Comparison of ENCODE assay signal across 8 mouse cellular contexts in the genomic region with DNA sequence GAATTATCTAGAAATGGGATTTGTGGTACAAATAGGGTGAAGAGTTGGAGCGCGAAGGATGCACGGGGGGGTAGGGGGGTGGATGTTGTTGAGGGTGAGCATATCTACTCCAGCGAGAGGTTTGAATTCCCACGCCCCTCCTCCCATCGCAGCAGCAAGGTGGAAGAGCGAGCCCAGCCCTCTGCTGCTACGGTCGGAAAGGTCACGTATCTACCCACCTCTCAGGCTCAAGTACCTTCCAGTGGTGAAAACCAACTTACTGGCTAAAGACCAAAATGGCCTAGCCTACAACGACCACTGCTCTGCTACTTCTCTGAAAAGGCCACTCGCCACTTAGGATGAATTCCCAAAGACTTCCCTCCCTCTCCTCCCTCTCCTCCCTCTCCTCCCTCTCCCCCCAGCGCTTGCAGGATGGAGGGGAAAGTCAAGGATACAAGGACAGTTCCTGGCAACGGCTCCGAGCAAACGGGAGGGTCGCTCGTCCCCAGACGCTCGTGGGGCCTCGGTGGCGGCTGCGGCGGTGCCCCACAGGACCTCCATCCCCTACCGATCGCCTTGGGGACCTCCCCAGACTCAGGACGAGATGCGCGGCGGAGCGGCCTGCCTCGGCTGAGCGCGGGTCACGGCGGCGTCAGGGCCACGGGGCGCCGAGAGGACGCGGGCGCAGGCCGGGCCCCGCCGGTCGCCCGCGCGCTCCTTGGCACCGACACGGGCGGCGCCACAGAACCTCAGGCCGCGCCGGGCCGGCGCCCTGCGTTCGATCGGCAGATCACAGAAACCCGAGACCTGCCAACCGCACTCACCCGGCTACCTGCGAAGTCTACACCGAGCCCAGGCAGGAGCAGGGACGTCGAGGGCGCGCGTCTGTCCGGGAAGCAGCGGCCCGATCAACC. TPM values are rescaled to one million over a fixed set of nuclear protein-coding genes. Genes with fewer than 3 reads are reported as not detected.
DNase-seq lines count a peak whose midpoint lies in the region; ATAC-seq and TF ChIP-seq lines count a peak whose summit lies in the region.

No protein-coding gene starts in this region.

- TF ChIP-seq EP300 in ES-Bruce4 (IDR thresholded peaks at IDR 0.05; ENCODE audit: insufficient read depth, low read depth, low read length) = no peak
- TF ChIP-seq EP300 in lung, postnatal 0 days (IDR thresholded peaks at IDR 0.05) = no peak

- H3K9me3 ChIP-seq in kidney, embryonic 16.5 days (ENCODE audit: low read length) = no peaks in the 10 kb centered on the region
- no peaks in the 10 kb centered on the region for H3K9me3 ChIP-seq in ES-Bruce4 (replicated peaks; ENCODE audit: control insufficient read depth, insufficient read depth, low read length, poor library complexity, severe bottlenecking)
- no peaks in the 10 kb centered on the region for H3K9me3 ChIP-seq in hindbrain, embryonic 13.5 days
- no peaks in the 10 kb centered on the region for H3K9me3 ChIP-seq in lung, postnatal 0 days (ENCODE audit: low read length)

- H3K27me3 ChIP-seq in kidney, embryonic 16.5 days (ENCODE audit: insufficient read depth, low read length) = peaks cover 12% of the 10 kb centered on the region
- no peaks in the 10 kb centered on the region for H3K27me3 ChIP-seq in ES-Bruce4 (ENCODE audit: control insufficient read depth, insufficient read depth, low read length, poor library complexity, severe bottlenecking)
- H3K27me3 ChIP-seq in hindbrain, embryonic 13.5 days = peaks cover 14% of the 10 kb centered on the region
- H3K27me3 ChIP-seq in lung, postnatal 0 days (replicated peaks; ENCODE audit: insufficient read depth, low read length) = no peaks in the 10 kb centered on the region

- no peaks in the 10 kb centered on the region for H3K36me3 ChIP-seq in kidney, embryonic 16.5 days (ENCODE audit: insufficient read depth, low read length)
- H3K36me3 ChIP-seq in ES-Bruce4 (ENCODE audit: control insufficient read depth, insufficient read depth, low read length, poor library complexity, severe bottlenecking) = no peaks in the 10 kb centered on the region
- peaks cover 5% of the 10 kb centered on the region; the same call in 1 of the 2 replicates for H3K36me3 ChIP-seq in hindbrain, embryonic 13.5 days
- no peaks in the 10 kb centered on the region for H3K36me3 ChIP-seq in lung, postnatal 0 days (ENCODE audit: insufficient read depth, low read length)

- ATAC-seq in kidney, embryonic 16.5 days (ENCODE audit: low FRiP score, low TSS enrichment) = peak; percentile 59; the same call in 1 of the 2 replicates
- ATAC-seq in hindbrain, embryonic 13.5 days (ENCODE audit: low FRiP score) = no peak; the same call in 1 of the 2 replicates
- ATAC-seq in lung, postnatal 0 days = peak; percentile 43

- no peak for TF ChIP-seq POLR2A in ES-Bruce4 (IDR thresholded peaks at IDR 0.05; ENCODE audit: insufficient read depth, low read length)

- H3K4me1 ChIP-seq in kidney, embryonic 16.5 days (ENCODE audit: insufficient read depth, low read length) = peaks cover 30% of the 10 kb centered on the region
- H3K4me1 ChIP-seq in ES-Bruce4 (ENCODE audit: control insufficient read depth, insufficient read depth, low read length) = no peaks in the 10 kb centered on the region
- H3K4me1 ChIP-seq in hindbrain, embryonic 13.5 days (replicated peaks) = peaks cover 25% of the 10 kb centered on the region
- H3K4me1 ChIP-seq in lung, postnatal 0 days (ENCODE audit: insufficient read depth, low read depth, low read length) = 0 out of 2 replicates have a peak, but pooled peaks cover 8% of the 10 kb centered on the region

- under 1% methylated on average over 74 of the region's 75 CpGs for WGBS in kidney, embryonic 16.5 days
- under 1% methylated on average over 74 of the region's 75 CpGs for WGBS in hindbrain, embryonic 13.5 days
- 4% methylated on average over 46 of the region's 75 CpGs for WGBS in lung, postnatal 0 days

- H3K4me3 ChIP-seq in kidney, embryonic 16.5 days (ENCODE audit: low read length) = peak overlapping the region; percentile 85
- H3K4me3 ChIP-seq in ES-Bruce4 (ENCODE audit: low read depth, low read length) = peak overlapping the region; percentile 91
- peak overlapping the region; percentile 76 for H3K4me3 ChIP-seq in hindbrain, embryonic 13.5 days
- H3K4me3 ChIP-seq in lung, postnatal 0 days (ENCODE audit: low read depth, low read length) = peak overlapping the region; percentile 86

- peak overlapping the region; percentile 96 for H3K4me2 ChIP-seq in kidney, embryonic 16.5 days (replicated peaks; ENCODE audit: low read depth, low read length)
- peak overlapping the region; percentile 78 for H3K4me2 ChIP-seq in hindbrain, embryonic 13.5 days
- peak overlapping the region; percentile 92 for H3K4me2 ChIP-seq in lung, postnatal 0 days (replicated peaks; ENCODE audit: low read depth, low read length)

- no peak for DNase-seq in kidney, postnatal 10 days
- DNase-seq in embryo, embryonic 9.5 days (ENCODE audit: extremely low spot score) = peak; percentile 56
- DNase-seq in lung, postnatal 0 days (ENCODE audit: low spot score) = peak; percentile 62
- DNase-seq in spleen, postnatal 36 days (ENCODE audit: low spot score in 2 of 2) = peak; percentile 17 to 35
- no peak for DNase-seq in urinary bladder, adult 18-20 months (ENCODE audit: low spot score in 2 of 2)

- H3K9ac ChIP-seq in kidney, embryonic 16.5 days (replicated peaks; ENCODE audit: low read length) = peak overlapping the region; percentile 78
- peak overlapping the region; percentile 73 for H3K9ac ChIP-seq in ES-Bruce4 (ENCODE audit: low read depth, poor library complexity, severe bottlenecking)
- peak overlapping the region; percentile 92 for H3K9ac ChIP-seq in hindbrain, embryonic 13.5 days
- peak overlapping the region; percentile 68 for H3K9ac ChIP-seq in lung, postnatal 0 days (replicated peaks; ENCODE audit: low read depth)

- H3K27ac ChIP-seq in kidney, embryonic 16.5 days (ENCODE audit: low read length) = 0 out of 2 replicates have a peak overlapping the region, but pooled peaks have one; percentile 50
- no peak overlapping the region for H3K27ac ChIP-seq in ES-Bruce4 (ENCODE audit: insufficient read depth, low read length)
- H3K27ac ChIP-seq in hindbrain, embryonic 13.5 days = peak overlapping the region; percentile 84
- peak overlapping the region; percentile 90 for H3K27ac ChIP-seq in lung, postnatal 0 days (ENCODE audit: low read length)

- TF ChIP-seq CTCF in ES-Bruce4 (IDR thresholded peaks at IDR 0.05; ENCODE audit: low read depth, low read length) = no peak
- no peak for TF ChIP-seq CTCF in lung, postnatal 0 days (IDR thresholded peaks at IDR 0.05)

RNA-seq across cellular contexts. Expression of gene Tmem50b, which starts 0.6 kb away (rescaled TPM):
- polyA plus RNA-seq in kidney, embryonic 16.5 days (2015; fragmentation: Nextera tagmentation; extraction: Ambion mirVana) = 42.1 and 47.7 TPM in 2 replicates
- polyA plus RNA-seq in ES-Bruce4 (2011; ENCODE audit: insufficient read depth, insufficient read length, low read depth, missing spikeins) = 27.2 and 30.9 TPM in 2 replicates
- 69.1 and 69.5 TPM in 2 replicates for polyA plus RNA-seq in hindbrain, embryonic 13.5 days (2015; fragmentation: Nextera tagmentation; extraction: Ambion mirVana)
- 160 and 169 TPM in 2 replicates for polyA plus RNA-seq in lung, postnatal 0 days (2015; fragmentation: Nextera tagmentation; extraction: Ambion mirVana)

RNA-seq across cellular contexts. Expression of gene Dnajc28, which starts 21.8 kb away (rescaled TPM):
- polyA plus RNA-seq in kidney, embryonic 16.5 days (2015; fragmentation: Nextera tagmentation; extraction: Ambion mirVana) = 3.8 and 4.9 TPM in 2 replicates
- polyA plus RNA-seq in ES-Bruce4 (2011; ENCODE audit: insufficient read depth, insufficient read length, low read depth, missing spikeins) = 2.5 and 4.9 TPM in 2 replicates
- polyA plus RNA-seq in hindbrain, embryonic 13.5 days (2015; fragmentation: Nextera tagmentation; extraction: Ambion mirVana) = 5.2 and 7.0 TPM in 2 replicates
- 6.1 and 6.2 TPM in 2 replicates for polyA plus RNA-seq in lung, postnatal 0 days (2015; fragmentation: Nextera tagmentation; extraction: Ambion mirVana)

RNA-seq across cellular contexts. Expression of gene Gart, which starts 49.7 kb away (rescaled TPM):
- polyA plus RNA-seq in kidney, embryonic 16.5 days (2015; fragmentation: Nextera tagmentation; extraction: Ambion mirVana) = 120 and 129 TPM in 2 replicates
- 283 and 292 TPM in 2 replicates for polyA plus RNA-seq in ES-Bruce4 (2011; ENCODE audit: insufficient read depth, insufficient read length, low read depth, missing spikeins)
- polyA plus RNA-seq in hindbrain, embryonic 13.5 days (2015; fragmentation: Nextera tagmentation; extraction: Ambion mirVana) = 62.9 and 67.3 TPM in 2 replicates
- polyA plus RNA-seq in lung, postnatal 0 days (2015; fragmentation: Nextera tagmentation; extraction: Ambion mirVana) = 27.3 and 30.9 TPM in 2 replicates

RNA-seq across cellular contexts. Expression of gene Ifngr2, which starts 50.2 kb away (rescaled TPM):
- polyA plus RNA-seq in kidney, embryonic 16.5 days (2015; fragmentation: Nextera tagmentation; extraction: Ambion mirVana) = 52.1 and 52.7 TPM in 2 replicates
- polyA plus RNA-seq in ES-Bruce4 (2011; ENCODE audit: insufficient read depth, insufficient read length, low read depth, missing spikeins) = 5.0 and 8.9 TPM in 2 replicates
- 72.1 and 73.0 TPM in 2 replicates for polyA plus RNA-seq in hindbrain, embryonic 13.5 days (2015; fragmentation: Nextera tagmentation; extraction: Ambion mirVana)
- polyA plus RNA-seq in lung, postnatal 0 days (2015; fragmentation: Nextera tagmentation; extraction: Ambion mirVana) = 64.4 and 78.1 TPM in 2 replicates

RNA-seq across cellular contexts. Expression of gene Son, which starts 50.3 kb away (rescaled TPM):
- 100.0 and 111 TPM in 2 replicates for polyA plus RNA-seq in kidney, embryonic 16.5 days (2015; fragmentation: Nextera tagmentation; extraction: Ambion mirVana)
- 174 and 192 TPM in 2 replicates for polyA plus RNA-seq in ES-Bruce4 (2011; ENCODE audit: insufficient read depth, insufficient read length, low read depth, missing spikeins)
- polyA plus RNA-seq in hindbrain, embryonic 13.5 days (2015; fragmentation: Nextera tagmentation; extraction: Ambion mirVana) = 138 and 140 TPM in 2 replicates
- 132 and 143 TPM in 2 replicates for polyA plus RNA-seq in lung, postnatal 0 days (2015; fragmentation: Nextera tagmentation; extraction: Ambion mirVana)

Comparison
In these comparisons a context has a peak if more than half of its experiments do, and no peak if none do; other contexts are left out.
1. DNase-seq: peak in embryo, embryonic 9.5 days (single experiment), lung, postnatal 0 days (single experiment) and spleen, postnatal 36 days (2 of 2); none in kidney, postnatal 10 days (single experiment) and urinary bladder, adult 18-20 months (0 of 2).
2. Peak in every context shown above with its lines, with median percentiles within 50 percentile points of each other: H3K4me2 ChIP-seq, H3K4me3 ChIP-seq and H3K9ac ChIP-seq.